Mouse (Mus musculus) hindbrain, embryonic 10.5 days (tissue): Measurements from ENCODE around the gene Eea1. TPM values are rescaled to one million over a fixed set of nuclear protein-coding genes. Genes with fewer than 3 reads are reported as not detected.
"Not testable (repeated sequence)": the region's sequence is repeated elsewhere in the genome, so short reads cannot be mapped to it uniquely, and the experiment has no call there.

ENCODE experiments used
- DNase-seq: peaks from one replicate; pipeline ENCODE4 v3.0.0-alpha.2; 2017; ENCODE audit warnings: low spot score
- H3K27ac ChIP-seq: fragments of 300-500 bp; sonication (generic); 2 replicates; pipeline ENCODE4 v1.5.1; 2016; ENCODE audit warnings: mild to moderate bottlenecking, moderate library complexity
- H3K27me3 ChIP-seq: fragments of 300-500 bp; sonication (generic); 2 replicates; pipeline ENCODE4 v1.6.1; 2016; ENCODE audit warnings: mild to moderate bottlenecking; ENCODE audit not compliant: poor library complexity, insufficient read depth, severe bottlenecking
- H3K36me3 ChIP-seq: fragments of 300-500 bp; sonication (generic); 2 replicates; pipeline ENCODE4 v1.6.1; 2016; ENCODE audit warnings: mild to moderate bottlenecking, moderate library complexity
- H3K4me1 ChIP-seq: fragments of 300-500 bp; sonication (generic); replicated peaks from 2 replicates; pipeline ENCODE4 v1.6.1; 2016; ENCODE audit warnings: mild to moderate bottlenecking
- H3K4me3 ChIP-seq: fragments of 300-500 bp; sonication (generic); 2 replicates; pipeline ENCODE4 v1.5.1; 2016; ENCODE audit warnings: mild to moderate bottlenecking, moderate library complexity
- H3K9me3 ChIP-seq: fragments of 300-500 bp; sonication (generic); 2 replicates; pipeline ENCODE4 v1.6.1; 2016; ENCODE audit warnings: mild to moderate bottlenecking, moderate library complexity
- WGBS: fragments of 180-500 bp; shearing (Covaris S2); methylation state at CpG from one replicate; pipeline ENCODE4 v1.1.7; 2016; 5-methylcytosine and 5-hydroxymethylcytosine counted together
- polyA plus RNA-seq: library from polyadenylated mRNA; unstranded; fragments of >200 nt; fragmentation: Nextera tagmentation; extraction: Ambion mirVana; gene quantifications from 2 replicates; pipeline ENCODE4 v1.2.1, GENCODE M21; 2016

The Eea1 gene
- polyA plus RNA-seq, 1 experiment from 2014 or later, result 9.2 TPM

DNA sequence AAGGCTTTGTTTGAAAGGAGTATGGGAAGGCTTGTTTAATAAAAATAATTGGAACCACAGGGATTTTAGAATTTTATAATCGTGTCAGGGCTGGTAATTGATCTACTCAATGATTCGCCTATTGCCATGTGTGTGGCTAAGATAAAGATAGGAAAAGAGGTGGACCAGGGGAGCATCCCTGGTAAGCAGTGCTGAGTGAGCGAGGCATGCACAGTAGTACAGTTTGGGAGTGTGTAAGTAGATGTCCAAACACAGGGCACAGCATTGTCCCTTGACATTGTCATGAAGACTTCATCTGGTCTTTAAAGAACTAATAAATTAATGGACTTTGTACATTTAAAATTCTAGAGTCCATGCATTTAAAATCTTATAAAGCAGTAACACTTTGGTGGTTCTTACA lies 93.7 kb downstream of the Eea1 start:
- peaks cover 9% of the 10 kb centered on the region for H3K36me3 ChIP-seq
- no peak overlapping the region for H3K4me3 ChIP-seq
- no peaks in the 10 kb centered on the region for H3K4me1 ChIP-seq
- WGBS, result 84% methylated on average over 3 of the region's 3 CpGs
- no peak overlapping the region for H3K27ac ChIP-seq
- no peak for DNase-seq
- H3K9me3 ChIP-seq, result no peaks in the 10 kb centered on the region
- no peaks in the 10 kb centered on the region for H3K27me3 ChIP-seq

DNA sequence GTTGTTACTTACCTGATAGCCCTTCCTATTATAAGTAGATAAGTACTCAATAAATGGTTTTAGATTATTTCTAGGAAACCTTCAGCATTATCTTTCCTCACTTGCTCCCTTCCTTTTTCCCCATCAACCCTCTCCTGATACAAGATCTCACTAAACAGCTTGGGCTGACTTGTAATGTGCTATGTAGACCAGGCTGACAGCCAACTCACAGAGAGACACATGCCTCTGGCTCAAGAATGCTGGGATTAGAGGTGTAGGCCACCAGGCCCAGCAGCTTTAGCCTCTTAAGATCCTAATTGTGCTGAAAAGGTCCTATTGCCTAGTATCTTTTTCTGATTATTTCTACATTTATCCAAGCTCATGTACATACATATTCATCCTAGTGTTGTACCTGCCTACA lies 95.5 kb downstream of the Eea1 start:
- H3K27ac ChIP-seq, result no peak overlapping the region
- H3K9me3 ChIP-seq, result no peaks in the 10 kb centered on the region
- no peaks in the 10 kb centered on the region for H3K27me3 ChIP-seq
- H3K4me3 ChIP-seq, result no peak overlapping the region
- no peaks in the 10 kb centered on the region for H3K4me1 ChIP-seq
- no peak for DNase-seq
- peaks cover 21% of the 10 kb centered on the region for H3K36me3 ChIP-seq

DNA sequence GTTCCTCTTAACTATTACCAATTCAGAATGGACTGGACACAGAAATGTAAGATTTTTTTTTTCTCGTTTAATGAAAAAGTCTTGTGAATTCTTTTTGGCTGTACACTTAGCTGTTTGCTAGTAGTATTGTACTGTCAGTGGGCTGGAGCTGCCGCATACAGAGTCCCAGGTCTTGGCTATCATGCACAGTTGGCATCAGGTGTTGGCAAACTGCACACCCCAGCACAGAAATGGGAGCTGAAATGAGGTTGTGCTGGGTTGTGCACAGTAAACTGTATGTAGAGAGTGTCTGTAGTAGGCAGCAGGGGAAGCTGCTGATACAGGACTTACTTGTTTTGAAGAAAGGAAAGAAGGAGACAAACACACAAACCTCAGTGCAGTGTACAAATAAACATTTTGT lies 103.8 kb downstream of the Eea1 start:
- Histone ChIP-seq H3K4me1 (peaks cover 11% of the 10 kb centered on the region), H3K9me3 (no peaks in the 10 kb centered on the region), H3K27ac (no peak overlapping the region), H3K36me3 (peaks cover 27% of the 10 kb centered on the region), H3K4me3 (no peak overlapping the region), H3K27me3 (no peaks in the 10 kb centered on the region)
- DNase-seq, result no peak
- 93% methylated on average over 2 of the region's 2 CpGs for WGBS

DNA sequence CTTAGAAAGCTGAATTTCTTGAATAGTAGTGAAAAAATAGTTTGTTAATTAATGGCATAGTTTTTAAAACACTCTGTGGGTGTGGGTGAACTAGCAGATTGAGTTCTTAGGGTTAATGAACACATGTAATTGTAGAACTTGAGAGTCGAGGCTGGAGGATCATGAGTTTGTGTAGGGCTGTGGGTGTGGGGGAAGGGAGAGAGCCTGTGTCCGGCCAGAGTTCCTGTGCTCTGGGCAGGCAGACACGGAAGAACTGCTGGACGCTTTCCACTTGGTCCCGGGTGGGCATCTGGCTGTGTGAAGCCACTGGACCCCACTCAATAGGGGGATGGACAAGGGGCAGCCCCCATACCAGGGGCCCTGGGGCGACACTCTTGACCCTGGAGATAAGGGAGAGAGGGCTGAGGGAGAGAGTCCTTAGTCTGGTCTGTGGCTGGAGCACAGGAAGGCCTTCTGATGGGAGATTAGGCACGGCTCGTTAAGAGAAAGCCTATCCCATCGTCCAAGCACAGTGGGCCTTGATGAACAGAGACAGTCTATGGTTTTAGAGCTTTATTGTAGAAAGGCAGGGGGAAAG lies 107.6 kb downstream of the Eea1 start:
- H3K27ac ChIP-seq, result peak overlapping the region; percentile 62

DNA sequence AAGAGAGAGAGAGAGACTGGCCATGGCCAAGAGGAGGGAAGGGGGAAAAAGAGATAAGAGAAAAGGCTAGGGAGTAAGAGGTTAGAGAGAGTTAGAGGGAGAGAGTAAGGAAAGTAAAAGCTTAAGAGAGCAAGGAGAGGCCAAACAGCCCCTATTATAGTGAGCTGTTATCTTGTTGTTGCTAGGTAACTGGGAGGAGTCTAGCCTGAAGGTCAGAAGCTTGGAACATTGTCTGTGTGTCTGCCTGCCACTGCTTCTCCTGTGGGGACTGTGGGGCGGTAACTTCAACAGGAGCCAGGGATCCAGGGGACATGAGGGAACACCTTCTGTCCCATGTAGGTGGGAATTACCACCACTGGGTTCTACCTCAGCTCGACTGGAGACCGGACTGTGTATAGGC lies 108.1 kb downstream of the Eea1 start:
- H3K27me3 ChIP-seq, result no peaks in the 10 kb centered on the region
- no peaks in the 10 kb centered on the region for H3K9me3 ChIP-seq
- WGBS, result 85% methylated on average over 3 of the region's 3 CpGs
- peaks cover 11% of the 10 kb centered on the region for H3K4me1 ChIP-seq
- H3K4me3 ChIP-seq, result no peak overlapping the region
- peak overlapping the region; percentile 62; the same call in 1 of the 2 replicates for H3K27ac ChIP-seq
- no peak for DNase-seq
- H3K36me3 ChIP-seq, result 0 out of 2 replicates have a peak, but pooled peaks cover 2% of the 10 kb centered on the region

More for the DNA sequence above, 107.6 kb downstream of the Eea1 start:
- Histone ChIP-seq H3K27me3 (no peaks in the 10 kb centered on the region), H3K4me1 (peaks cover 11% of the 10 kb centered on the region), H3K9me3 (no peaks in the 10 kb centered on the region), H3K36me3 (0 out of 2 replicates have a peak, but pooled peaks cover 4% of the 10 kb centered on the region), H3K4me3 (no peak overlapping the region)
- WGBS, result 53% methylated on average over 9 of the region's 9 CpGs
- DNase-seq, result no peak

DNA sequence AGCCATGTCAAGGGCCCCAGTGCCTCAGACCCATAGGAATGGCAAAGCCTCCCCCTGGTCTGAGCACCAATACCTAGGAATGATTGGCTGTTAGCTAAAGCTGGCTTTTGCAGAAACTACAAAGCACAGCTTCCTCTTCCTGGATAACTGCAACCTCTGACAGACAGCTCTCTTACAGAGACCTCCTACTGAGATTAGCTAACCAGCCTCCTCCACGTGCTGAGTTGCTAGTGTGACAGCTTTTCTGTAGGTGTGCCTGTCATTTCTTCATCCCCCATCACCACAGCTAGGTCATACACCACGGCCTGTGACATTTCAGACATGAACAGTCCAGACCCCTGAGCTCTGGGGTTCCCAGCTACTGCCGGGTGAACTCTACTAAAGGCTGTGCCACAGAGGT lies 126.9 kb downstream of the Eea1 start:
- WGBS, result 46% methylated on average over 3 of the region's 3 CpGs
- no peaks in the 10 kb centered on the region for H3K27me3 ChIP-seq
- H3K4me1 ChIP-seq, result no peaks in the 10 kb centered on the region
- no peaks in the 10 kb centered on the region for H3K36me3 ChIP-seq
- DNase-seq, result no peak
- H3K9me3 ChIP-seq, result no peaks in the 10 kb centered on the region
- no peak overlapping the region for H3K4me3 ChIP-seq
- no peak overlapping the region for H3K27ac ChIP-seq

DNA sequence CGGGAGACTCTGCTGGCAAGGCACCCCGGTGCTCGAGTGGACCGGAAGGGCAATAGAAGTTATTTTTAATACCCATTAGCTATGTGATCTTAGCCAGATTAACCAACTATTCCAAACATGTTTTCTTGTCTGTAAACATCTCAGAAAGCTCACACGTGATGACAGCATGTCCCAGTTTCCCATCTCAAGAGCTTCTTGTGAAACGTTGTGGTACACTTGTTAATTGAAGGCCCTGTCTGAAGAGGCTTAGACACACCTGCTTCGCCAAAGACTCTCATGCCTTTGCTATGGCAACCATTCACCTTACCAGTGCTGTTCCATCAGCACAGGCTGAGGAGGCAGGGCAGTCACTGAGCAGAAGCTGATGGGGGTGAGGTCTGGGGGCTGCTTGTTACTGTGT lies 133.9 kb downstream of the Eea1 start:
- no peak overlapping the region for H3K27ac ChIP-seq
- no peaks in the 10 kb centered on the region for H3K36me3 ChIP-seq
- H3K9me3 ChIP-seq, result no peaks in the 10 kb centered on the region
- WGBS, result 93% methylated on average over 7 of the region's 7 CpGs
- H3K4me1 ChIP-seq, result peaks cover 5% of the 10 kb centered on the region
- H3K4me3 ChIP-seq, result no peak overlapping the region
- DNase-seq, result no peak
- no peaks in the 10 kb centered on the region for H3K27me3 ChIP-seq

DNA sequence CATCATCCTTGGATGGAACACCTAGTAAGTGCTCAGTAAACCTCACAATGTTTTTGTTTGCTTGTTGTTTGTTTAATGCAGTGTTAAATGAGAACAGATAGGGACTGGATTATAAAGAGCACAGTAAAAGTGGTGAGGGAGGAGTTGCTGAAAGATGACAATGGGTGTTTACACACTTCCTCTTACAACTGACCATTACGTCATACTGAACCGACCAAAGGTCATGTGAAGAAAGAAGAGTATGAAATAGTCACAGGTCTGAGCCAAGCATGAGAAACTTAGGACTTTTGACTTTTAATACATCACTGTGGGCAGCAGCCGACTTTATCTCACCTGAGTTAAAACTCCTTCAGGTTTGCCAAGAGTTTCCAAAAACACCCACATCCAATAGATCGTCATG lies 135.0 kb downstream of the Eea1 start:
- WGBS, result 81% methylated on average over 4 of the region's 4 CpGs
- no peak for DNase-seq
- no peaks in the 10 kb centered on the region for H3K27me3 ChIP-seq
- no peaks in the 10 kb centered on the region for H3K9me3 ChIP-seq
- no peaks in the 10 kb centered on the region for H3K36me3 ChIP-seq
- no peak overlapping the region for H3K27ac ChIP-seq
- H3K4me3 ChIP-seq, result no peak overlapping the region
- H3K4me1 ChIP-seq, result peaks cover 5% of the 10 kb centered on the region

DNA sequence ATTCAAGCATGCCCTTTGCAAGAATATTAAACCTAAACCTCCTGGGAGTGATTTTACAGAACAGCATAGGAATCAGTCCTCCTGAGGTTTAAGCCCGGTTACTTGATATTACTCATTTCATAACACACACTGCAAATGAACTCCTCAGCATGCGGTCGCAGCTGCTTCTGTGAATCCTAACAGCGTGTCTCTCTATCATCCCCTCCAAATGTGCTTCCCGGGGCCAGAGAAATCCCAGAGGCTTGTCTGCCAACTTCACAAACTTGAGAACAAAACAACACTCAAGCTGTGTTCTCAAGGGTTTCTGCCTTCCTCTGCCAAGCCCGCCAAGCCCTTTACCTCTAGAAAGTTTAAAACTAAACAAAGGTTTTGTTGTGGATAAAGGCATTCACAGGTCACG lies 135.4 kb downstream of the Eea1 start:
- Histone ChIP-seq H3K4me1 (peaks cover 5% of the 10 kb centered on the region), H3K27me3 (no peaks in the 10 kb centered on the region), H3K36me3 (no peaks in the 10 kb centered on the region), H3K9me3 (no peaks in the 10 kb centered on the region), H3K27ac (no peak overlapping the region), H3K4me3 (no peak overlapping the region)
- 19% methylated on average over 7 of the region's 7 CpGs for WGBS
- DNase-seq, result no peak

DNA sequence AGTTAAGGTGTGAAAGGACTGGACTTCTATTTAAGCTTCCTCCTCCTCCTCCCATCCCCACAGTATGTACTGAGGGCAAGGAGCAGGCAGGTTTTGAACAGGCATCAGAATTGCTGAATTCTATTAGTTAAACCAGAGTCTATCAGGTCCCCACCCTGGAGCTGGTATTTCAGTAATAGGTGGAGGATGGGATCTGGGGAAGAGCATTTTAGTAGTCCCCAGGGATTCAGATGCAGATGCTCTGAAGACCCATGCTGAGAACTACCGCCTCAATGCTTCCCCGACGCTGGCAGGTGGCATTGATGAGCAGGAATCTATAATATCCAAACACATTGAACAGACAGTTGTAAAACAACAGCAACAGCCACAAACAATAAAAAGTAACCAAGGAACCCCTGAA lies 136.0 kb downstream of the Eea1 start:
- Histone ChIP-seq H3K27ac (no peak overlapping the region), H3K36me3 (no peaks in the 10 kb centered on the region), H3K9me3 (no peaks in the 10 kb centered on the region), H3K27me3 (no peaks in the 10 kb centered on the region), H3K4me1 (peaks cover 5% of the 10 kb centered on the region), H3K4me3 (no peak overlapping the region)
- no peak for DNase-seq
- 46% methylated on average over 3 of the region's 3 CpGs for WGBS

DNA sequence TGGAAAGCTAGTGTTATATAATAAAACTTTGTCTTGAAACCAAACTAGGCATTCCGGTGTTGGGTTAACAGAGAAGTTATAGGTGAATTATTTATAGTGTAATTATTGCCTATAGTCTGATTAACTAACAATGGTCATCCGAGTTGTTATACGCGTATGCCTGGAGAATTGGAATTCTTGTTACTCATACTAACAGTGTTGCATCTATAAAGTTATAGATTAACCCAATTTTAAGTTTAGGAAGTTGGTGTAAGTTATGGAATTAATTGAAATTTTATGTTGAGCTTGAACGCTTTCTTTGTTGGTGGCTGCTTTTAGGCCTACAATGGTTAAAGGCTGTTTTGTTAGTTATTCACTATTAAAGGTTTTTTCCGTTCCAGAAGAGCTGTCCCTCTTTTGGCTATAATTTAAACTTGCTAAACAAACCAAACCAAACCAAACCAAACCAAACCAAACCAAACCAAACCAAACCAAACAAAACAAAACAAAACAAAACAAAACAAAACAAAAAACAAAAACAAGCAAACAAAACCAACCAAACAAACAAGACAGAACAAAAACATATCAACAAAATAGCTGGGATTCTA lies 137.1 kb downstream of the Eea1 start:
- not testable (repeated sequence) for H3K9me3 ChIP-seq, H3K4me1 ChIP-seq, DNase-seq, H3K4me3 ChIP-seq, H3K27ac ChIP-seq, H3K36me3 ChIP-seq, H3K27me3 ChIP-seq
- 92% methylated on average over 6 of the region's 6 CpGs for WGBS

DNA sequence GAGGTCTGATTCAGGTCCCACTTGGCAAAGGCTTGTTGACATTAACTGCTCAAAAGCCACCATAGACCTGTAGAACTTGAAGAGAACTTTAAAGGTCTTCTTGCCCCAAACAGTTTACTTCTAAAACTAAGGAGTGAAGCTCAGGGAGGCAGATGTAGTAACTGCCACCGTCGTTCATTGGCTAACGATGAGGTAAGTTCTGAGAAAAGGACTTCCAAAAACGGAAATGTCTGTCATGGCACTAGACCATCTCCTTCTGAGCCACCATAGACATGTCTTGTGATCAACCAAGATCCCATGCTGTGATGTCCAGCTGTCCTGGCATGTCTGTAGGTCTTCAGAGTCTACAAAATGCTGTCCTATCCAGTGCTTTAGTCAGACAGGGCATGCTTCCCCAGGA lies 139.4 kb downstream of the Eea1 start:
- peaks cover 5% of the 10 kb centered on the region for H3K4me1 ChIP-seq
- H3K36me3 ChIP-seq, result no peaks in the 10 kb centered on the region
- 92% methylated on average over 4 of the region's 4 CpGs for WGBS

DNA sequence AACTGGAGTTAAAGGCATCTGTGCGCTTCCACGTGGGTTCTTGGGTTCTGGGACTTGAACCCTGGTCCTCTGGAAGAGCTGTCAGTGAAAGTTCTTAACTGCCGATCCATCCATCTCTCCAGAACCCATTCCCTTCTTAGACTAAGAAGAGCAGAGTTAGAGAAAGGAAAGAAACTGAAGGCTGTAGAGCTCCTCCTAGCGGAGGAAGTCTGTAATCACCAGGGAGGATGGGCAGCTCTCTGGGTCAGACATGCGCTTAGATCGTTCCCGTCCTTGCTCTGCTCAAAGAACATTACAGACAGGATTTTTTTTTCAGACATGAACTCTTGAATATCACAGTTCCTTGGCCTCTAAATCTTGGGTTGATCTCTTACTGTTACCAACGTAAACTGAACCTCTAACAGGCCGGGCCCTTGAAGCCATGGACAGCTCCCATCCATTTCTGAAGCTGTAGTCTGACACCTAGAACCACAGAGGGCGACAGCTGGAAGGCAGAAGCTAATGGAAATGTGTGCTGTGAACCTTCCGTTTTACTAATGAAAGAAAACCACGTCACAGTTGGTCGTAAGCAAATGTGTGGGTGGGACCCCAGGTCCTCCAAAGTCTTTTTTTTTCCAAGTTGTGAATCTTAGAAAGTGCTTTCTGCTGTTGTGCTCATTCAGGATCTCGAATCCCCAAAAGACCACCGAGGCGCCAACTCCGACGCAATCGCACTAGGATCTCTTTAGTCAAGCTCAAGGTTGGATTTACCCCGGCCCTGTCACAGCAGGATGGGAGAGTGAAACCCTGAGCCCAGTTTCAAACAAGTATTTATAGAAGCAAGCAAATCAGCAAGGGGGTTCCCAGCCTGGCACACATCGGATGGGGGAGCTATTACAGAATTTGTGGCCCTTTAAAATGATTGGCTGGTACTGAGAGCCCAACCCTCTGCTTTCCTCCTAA lies 140.3 kb downstream of the Eea1 start:
- peak; percentile 26 for DNase-seq

More for the DNA sequence above, 139.4 kb downstream of the Eea1 start:
- Histone ChIP-seq H3K27ac (no peak overlapping the region), H3K27me3 (no peaks in the 10 kb centered on the region), H3K4me3 (no peak overlapping the region), H3K9me3 (no peaks in the 10 kb centered on the region)
- no peak for DNase-seq

More for the DNA sequence above, 140.3 kb downstream of the Eea1 start:
- no peaks in the 10 kb centered on the region for H3K27me3 ChIP-seq
- 62% methylated on average over 21 of the region's 21 CpGs for WGBS
- H3K9me3 ChIP-seq, result no peaks in the 10 kb centered on the region
- H3K4me1 ChIP-seq, result peaks cover 4% of the 10 kb centered on the region
- no peak overlapping the region for H3K4me3 ChIP-seq
- no peaks in the 10 kb centered on the region for H3K36me3 ChIP-seq
- no peak overlapping the region for H3K27ac ChIP-seq
